Mouse (Mus musculus): ENCODE data around the gene Gtf2e1. TPM values are rescaled to one million over a fixed set of nuclear protein-coding genes. Genes with fewer than 3 reads are reported as not detected.

Gtf2e1 gene
- 10 to 100 TPM; 17.3 to 18.2 TPM for total RNA-seq (2021)
- long read RNA-seq, experiment 1, transcript Gtf2e1-201 (5 exons, 3,084 nt), result major isoform, 16 of 17 reads
- long read RNA-seq, experiment 1, partial matches to known transcripts, result 0 of 17 reads
- long read RNA-seq, experiment 1, other reads (novel, unspliced or antisense), result 1 of 17 reads
- long read RNA-seq, experiment 2, transcript Gtf2e1-201 (5 exons, 3,084 nt), result major isoform, 22 of 30 reads
- long read RNA-seq, experiment 2, partial matches to known transcripts, result 3 of 30 reads
- long read RNA-seq, experiment 2, other reads (novel, unspliced or antisense), result 5 of 30 reads

DNA sequence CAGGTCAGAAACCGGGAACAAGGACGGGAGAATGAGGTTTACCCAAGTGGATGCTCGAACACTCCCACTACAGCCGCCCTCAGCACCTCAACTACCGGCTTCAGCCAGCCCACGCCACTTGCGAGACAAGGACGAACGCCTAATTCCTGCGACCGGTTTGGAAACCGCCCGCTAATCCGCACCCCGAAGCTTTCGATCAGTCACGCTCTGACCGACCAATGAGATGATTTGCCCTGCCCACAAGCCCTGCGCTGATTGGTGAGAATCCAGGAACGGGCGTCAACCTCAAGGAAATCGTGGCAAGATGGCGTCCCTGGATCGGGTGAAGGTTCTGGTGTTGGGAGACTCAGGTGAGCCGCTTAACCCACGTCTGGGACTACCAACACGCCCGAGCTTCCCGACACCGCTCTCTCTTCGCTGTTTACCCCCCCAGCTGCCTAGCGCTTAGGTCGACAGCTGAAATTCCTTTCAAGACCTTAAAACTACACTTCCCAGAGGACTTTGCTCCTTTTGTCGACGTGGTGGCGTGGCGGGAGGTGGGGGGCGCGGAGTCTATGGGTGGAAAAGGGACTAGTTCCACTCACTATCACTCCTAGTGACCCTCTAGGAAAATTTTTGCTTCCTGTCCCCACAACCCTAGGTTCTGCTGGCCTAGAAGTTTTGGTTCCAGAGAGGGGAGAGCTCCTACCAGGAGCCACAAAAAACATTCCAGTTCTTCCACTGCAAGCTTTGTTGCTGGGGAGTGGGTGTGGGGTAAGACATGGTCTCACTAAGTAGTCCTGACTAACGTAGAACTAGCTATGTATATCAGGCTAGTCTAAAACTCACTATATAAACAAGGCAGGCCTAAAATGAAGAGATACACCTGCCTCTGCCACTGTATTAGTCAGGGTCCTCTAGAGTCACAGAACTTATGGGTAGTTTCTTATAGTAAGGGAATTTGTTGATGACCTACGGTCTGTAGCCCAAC, at the start of gene Gtf2e1, which contains the start of gene Rabl3:
Gene Gtf2e1 (minus strand): TSS at position 179 of the 970 bp plus-strand sequence.
Gene Rabl3 (plus strand): TSS at position 275 of the 970 bp plus-strand sequence.
- H3K27ac ChIP-seq, result peak within 1 kb of the TSS; percentile 99
- peak within 1 kb of the TSS; percentile 61 for H3K4me3 ChIP-seq
- peak; percentile 96 to 98 for DNase-seq (ENCODE audit: low spot score in 2 of 2)
- peak; percentile 43 for TF ChIP-seq CTCF (conservative IDR thresholded peaks at IDR 0.05)

DNA sequence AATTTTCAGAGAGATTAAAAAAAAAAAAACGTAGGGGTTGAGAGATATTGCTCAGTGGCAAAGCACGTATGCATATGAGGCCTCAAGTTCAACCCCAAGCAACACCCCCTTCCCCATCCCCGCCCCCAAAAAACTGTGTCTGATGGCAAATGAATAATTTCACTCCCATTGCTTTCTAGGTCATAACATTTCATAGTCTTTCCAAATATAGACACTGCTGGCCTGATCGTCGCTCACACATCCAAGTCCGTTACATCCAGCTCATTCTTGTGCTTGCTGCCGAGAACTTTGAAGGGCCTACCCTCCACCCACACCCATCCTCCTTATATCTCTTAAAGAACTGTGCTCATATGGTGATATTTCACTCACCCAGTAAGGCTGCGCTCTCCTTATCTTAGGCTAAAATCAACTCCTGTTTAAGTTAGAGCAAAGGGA, 45.6 kb upstream of the Gtf2e1 start:
- no peak for DNase-seq (ENCODE audit: low spot score in 2 of 2)
- Histone ChIP-seq H3K4me3 (no peak overlapping the region), H3K27ac (peak overlapping the region; percentile 93)
- TF ChIP-seq CTCF (conservative IDR thresholded peaks at IDR 0.05), result no peak

DNA sequence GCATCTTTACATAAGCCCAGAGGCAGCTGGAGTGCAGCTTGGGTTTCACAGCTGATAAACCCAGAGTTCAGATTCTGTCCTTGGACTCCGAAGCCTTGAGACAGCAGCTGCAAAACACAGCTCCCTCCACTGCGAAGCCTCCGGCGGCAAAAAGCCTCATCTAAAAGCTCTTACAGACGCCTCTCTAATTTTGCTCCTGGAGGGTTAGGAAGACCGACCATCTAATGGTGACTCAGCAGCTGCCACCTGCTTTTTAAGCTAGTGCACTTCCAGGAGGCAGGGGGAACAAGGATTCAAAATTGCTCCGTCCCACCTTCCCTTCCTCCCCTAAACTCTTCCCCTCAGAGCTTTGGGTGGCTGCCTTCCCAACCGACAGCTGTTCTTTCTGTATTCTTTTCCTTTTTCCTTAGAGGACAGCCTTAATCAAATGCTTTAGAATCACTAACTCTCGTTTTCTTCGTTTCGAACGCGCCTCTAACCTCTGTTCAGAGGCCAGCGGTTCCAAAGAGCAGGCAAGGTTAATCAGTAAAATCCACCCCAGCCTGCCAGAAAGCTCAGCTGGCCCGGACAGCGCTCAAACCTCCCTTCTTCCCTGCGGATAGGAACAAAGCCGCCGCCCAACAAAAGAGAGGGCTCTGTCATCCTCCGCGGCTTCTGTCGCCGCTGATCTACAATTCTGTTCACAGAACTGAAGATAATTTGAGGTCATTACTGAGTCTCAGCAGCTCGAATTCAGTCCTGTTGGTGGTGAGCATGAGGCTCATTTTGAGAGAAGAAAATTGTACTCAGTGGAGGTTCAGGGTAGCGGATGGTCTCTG, 44.8 kb upstream of the Gtf2e1 start:
- DNase-seq (ENCODE audit: low spot score in 2 of 2), result peak; percentile 47 to 59
- TF ChIP-seq CTCF (conservative IDR thresholded peaks at IDR 0.05), result no peak; the same call in 1 of the 2 replicates
- Histone ChIP-seq H3K27ac (peak overlapping the region; percentile 93), H3K4me3 (peak overlapping the region; percentile 45)

DNA sequence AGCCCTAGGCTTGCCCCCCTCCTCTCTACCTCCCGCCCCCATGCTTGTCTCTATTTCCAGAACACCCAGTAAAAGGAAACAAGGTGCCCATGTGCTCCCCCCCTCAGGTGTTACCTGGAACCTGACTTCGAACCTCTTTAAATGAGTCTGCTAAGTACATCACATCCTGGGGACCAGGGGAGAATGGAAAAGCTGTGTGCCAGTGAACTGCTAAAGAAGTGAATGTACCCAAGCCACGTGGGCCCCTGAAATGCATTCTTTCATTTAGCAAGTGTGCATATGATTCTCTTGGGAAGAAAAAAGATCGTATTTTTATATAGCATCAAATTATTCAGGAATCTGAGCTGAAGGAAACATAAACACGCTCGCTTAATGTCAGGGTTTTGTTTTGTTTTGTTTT, 44.2 kb upstream of the Gtf2e1 start:
- H3K27ac ChIP-seq, result peak overlapping the region; percentile 93
- peak overlapping the region; percentile 45; the same call in 1 of the 2 replicates for H3K4me3 ChIP-seq
- DNase-seq (ENCODE audit: low spot score in 2 of 2), result no peak
- no peak for TF ChIP-seq CTCF (conservative IDR thresholded peaks at IDR 0.05)

DNA sequence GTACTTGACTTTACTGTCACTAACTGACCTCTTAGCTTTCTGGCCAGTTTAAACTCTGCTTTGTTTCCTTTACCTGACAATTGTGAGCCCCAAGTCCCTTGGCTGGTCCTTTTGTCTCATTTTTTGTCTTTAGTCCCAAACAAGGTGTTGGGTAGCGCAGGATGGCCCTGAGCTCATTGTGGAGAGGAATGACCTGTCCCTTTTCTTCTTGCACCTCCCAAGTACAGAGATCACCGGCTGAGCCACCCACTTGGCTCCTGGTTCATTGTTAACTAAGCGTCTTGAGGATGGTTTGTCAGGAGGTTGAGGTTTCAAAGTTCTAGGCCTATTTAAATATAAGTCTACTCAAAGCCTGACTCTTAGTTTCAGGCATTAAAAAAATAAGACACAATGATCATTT, 43.7 kb upstream of the Gtf2e1 start:
- peak overlapping the region; percentile 93; the same call in 1 of the 2 replicates for H3K27ac ChIP-seq
- no peak for DNase-seq (ENCODE audit: low spot score in 2 of 2)
- TF ChIP-seq CTCF (conservative IDR thresholded peaks at IDR 0.05), result no peak
- H3K4me3 ChIP-seq, result no peak overlapping the region

DNA sequence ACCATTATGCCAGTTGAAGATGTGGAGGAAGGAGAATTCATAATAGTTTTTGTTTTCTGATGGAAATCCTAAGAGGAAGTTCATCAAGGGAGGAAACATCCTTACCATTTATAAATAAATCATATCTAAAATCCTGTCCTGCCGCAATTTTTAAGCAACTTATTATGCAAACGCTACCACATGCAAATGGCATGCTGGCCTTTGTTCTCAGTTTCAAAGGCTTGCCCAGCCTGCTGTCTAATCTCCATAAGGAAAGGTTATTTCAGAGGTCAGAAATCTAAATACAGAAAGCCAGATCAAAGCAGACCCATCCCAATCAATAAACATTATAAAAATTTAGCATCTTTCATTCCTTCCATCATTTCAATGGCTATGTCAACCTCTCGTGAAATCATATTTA, 42.3 kb upstream of the Gtf2e1 start:
- Histone ChIP-seq H3K27ac (no peak overlapping the region), H3K4me3 (no peak overlapping the region)
- DNase-seq (ENCODE audit: low spot score in 2 of 2), result no peak
- no peak for TF ChIP-seq CTCF (conservative IDR thresholded peaks at IDR 0.05)

DNA sequence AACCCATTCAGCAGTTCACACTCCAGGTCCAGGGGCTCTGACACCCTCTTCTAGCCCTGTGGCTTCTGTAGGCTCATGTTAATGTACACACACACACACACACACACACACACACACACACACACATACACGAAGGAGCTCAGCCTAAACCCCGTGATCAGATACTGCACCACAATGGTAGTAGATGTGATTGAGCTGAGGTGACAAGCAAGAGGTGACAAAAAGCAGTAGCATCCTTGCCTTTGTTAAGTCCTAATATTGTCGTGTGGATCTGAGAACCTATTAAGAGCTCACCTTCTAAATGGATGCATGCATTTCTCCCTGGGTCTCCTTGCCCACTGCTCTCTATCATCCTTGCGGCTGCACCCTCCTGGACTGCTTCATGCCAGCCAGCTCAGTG, 41.1 kb upstream of the Gtf2e1 start:
- no peak for TF ChIP-seq CTCF (conservative IDR thresholded peaks at IDR 0.05)
- H3K27ac ChIP-seq, result no peak overlapping the region
- H3K4me3 ChIP-seq, result no peak overlapping the region
- DNase-seq (ENCODE audit: low spot score in 2 of 2), result no peak

DNA sequence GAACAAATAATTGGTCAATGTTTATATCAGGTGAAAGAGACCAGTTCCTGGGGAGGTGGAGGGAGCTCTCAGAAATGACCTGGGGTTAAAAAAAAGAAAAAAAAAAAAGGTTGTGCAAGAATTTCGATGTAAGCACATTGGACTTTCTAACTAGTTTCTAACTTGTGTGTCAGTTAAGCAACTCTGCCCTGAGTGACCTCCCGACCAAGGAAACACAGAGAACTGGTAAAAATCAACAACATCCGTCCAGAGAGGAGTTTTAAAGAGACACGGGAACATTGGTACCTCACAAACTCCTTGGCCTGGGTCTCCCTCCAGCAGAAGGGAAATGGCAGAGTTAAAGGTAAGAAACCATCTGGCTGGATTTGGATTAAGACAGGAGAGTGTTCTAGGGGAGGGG, 40.4 kb upstream of the Gtf2e1 start, which contains the start of gene Hgd:
Gene Hgd (plus strand): TSS at position 160 of the 400 bp plus-strand sequence.
- TF ChIP-seq CTCF (conservative IDR thresholded peaks at IDR 0.05), result no peak
- no peak within 1 kb of the TSS for H3K27ac ChIP-seq
- no peak for DNase-seq (ENCODE audit: low spot score in 2 of 2)

DNA sequence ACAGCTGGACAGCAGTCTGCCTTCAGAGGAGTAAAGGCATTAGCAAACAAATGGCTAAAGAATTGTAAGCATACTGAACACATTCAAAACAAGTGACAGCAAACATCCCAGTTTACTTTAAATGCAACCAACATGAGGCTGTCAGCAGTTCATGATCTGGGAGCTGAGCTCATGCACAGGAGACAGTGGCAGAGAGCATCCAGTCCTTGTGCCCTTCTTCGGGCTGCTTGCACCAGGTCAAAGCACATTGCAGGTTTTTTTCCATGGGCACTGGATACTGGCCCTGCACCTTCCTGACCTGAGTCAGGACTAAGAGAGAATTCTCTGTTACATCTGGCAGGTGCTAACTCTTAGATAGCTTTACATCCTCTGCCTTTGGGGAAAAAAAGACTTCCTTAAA, 40.0 kb upstream of the Gtf2e1 start:
- H3K27ac ChIP-seq, result no peak overlapping the region
- no peak for DNase-seq (ENCODE audit: low spot score in 2 of 2)
- TF ChIP-seq CTCF (conservative IDR thresholded peaks at IDR 0.05), result no peak
- no peak overlapping the region for H3K4me3 ChIP-seq

More for the DNA sequence above, 40.4 kb upstream of the Gtf2e1 start, which contains the start of gene Hgd:
- no peak within 1 kb of the TSS for H3K4me3 ChIP-seq

DNA sequence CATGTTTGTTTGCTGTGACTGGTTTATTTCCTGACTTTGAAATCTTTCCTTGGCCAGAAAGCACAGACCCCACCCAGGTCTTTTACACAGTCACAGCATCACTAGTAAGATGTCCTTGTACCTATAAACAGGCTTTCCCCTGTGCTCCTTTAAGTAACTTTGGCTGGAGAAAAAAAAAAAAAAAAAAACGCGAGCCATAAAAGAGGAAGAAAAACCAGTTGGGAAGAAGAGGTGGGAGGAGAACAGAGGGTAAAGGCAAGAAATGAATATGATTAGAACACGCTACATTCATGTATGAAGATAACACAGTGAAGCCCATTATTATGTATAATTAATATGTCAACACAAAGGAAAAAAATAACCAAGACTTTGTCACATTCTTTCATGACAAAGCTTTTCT, 35.7 kb upstream of the Gtf2e1 start:
- no peak for DNase-seq (ENCODE audit: low spot score in 2 of 2)
- no peak for TF ChIP-seq CTCF (conservative IDR thresholded peaks at IDR 0.05)
- Histone ChIP-seq H3K4me3 (no peak overlapping the region), H3K27ac (no peak overlapping the region)

DNA sequence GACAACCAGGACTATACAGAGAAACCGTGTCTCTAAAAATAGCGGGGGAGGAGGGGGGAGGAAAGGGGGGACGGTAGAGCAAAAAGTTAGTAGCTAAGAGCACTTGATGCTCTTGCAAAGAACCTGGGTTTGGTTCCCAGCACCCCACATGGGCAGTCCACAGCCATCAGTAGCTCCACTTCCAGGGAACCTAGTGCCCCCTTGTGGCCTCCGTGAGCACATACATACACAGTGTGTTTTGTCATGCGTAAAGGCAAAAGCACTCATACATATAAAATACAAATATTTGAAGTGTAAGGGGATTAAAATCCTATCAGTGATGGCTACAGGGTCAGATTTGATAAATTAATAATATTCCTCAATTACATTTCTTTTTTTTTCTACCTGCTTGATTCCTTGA, 33.5 kb upstream of the Gtf2e1 start:
- no peak for DNase-seq (ENCODE audit: low spot score in 2 of 2)
- TF ChIP-seq CTCF (conservative IDR thresholded peaks at IDR 0.05), result peak; percentile 53

DNA sequence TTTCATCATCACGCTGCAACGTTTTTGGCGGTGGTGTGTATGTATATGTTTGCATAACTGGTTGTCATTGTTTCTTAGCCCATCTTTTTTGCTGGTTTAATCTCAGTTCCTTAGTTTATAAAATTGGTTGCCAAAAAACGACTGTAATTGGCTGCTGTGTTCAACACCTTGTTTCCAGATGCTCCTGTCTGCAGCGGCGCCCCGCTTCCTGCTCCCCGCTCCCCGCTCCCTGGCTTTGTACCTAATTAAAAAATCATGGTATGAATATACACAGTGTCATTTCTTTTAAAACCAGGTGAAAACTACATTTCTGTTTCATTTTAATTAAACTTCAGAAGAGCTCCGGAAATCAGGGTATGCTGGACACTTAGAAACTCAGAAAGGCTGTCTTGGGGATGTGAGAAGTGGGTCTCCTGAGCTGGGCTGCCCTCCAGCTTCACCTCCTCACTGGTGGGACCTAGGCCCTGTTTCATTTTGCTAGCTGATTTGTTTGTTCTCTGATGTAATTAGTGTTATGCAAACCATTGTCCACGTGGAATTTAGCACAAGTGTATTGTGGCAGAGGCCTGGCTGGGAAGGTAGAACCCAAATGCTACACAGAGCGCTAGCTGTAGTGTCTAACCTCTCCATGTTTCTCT, 32.6 kb upstream of the Gtf2e1 start:
- no peak overlapping the region for H3K4me3 ChIP-seq
- H3K27ac ChIP-seq, result no peak overlapping the region
- no peak for TF ChIP-seq CTCF (conservative IDR thresholded peaks at IDR 0.05)
- DNase-seq (ENCODE audit: low spot score in 2 of 2), result no peak

More for the DNA sequence above, 33.5 kb upstream of the Gtf2e1 start:
- Histone ChIP-seq H3K27ac (no peak overlapping the region), H3K4me3 (no peak overlapping the region)
